In genomic region chr16:15334526-15334925, GRCm38 (mm10) we compare ENCODE assay signal across 24 mouse cellular contexts. TPM values are rescaled to one million over a fixed set of nuclear protein-coding genes. Genes with fewer than 3 reads are reported as not detected.
A peak's percentile ranks its signal among the peaks of the same experiment; 100 is the strongest.
DNase-seq lines count a peak whose midpoint lies in the region; ATAC-seq and TF ChIP-seq lines count a peak whose summit lies in the region.
"Had no signal": no experiment of that assay in that cellular context is flagged by ENCODE, and none has a peak within 500 bp of the region (broad histone marks: within the 10 kb centered on the region; RNA-seq: fewer than 3 reads in every experiment).

No protein-coding gene starts in this region.

- no peak for TF ChIP-seq CTCF in CH12.LX (conservative IDR thresholded peaks at IDR 0.05 in 1 of 2, IDR thresholded peaks at IDR 0.05 in 1 of 2; ENCODE audit: low read depth in 2 of 2, low read length in 2 of 2)

- DNase-seq in hindbrain, embryonic 14.5 days (ENCODE audit: low spot score): peak; percentile 8
- DNase-seq in CH12.LX (ENCODE audit: extremely low read depth): peak; percentile 18
- DNase-seq in testis, postnatal 10 days (ENCODE audit: low spot score): no peak
- DNase-seq: adrenal gland, adult 2 months; adrenal gland, adult 8-10 months; adrenal gland, postnatal 10 days; adrenal gland, postnatal 14 days; adrenal gland, postnatal 25 days; adrenal gland, postnatal 36 days; B cell, adult 2 months; cerebellum, adult 11 months; cerebellum, adult 11-12 months; cerebellum, adult 18-20 months; cerebellum, adult 2 months had no signal

- H3K9ac ChIP-seq in hindbrain, embryonic 14.5 days: no peak overlapping the region
- no peak overlapping the region for H3K9ac ChIP-seq in hindbrain, embryonic 13.5 days
- no peak overlapping the region for H3K9ac ChIP-seq in CH12.LX (ENCODE audit: insufficient read depth, low read depth)

- no peaks in the 10 kb centered on the region for H3K27me3 ChIP-seq in hindbrain, embryonic 14.5 days (ENCODE audit: control insufficient read depth, insufficient read depth, low read length)
- H3K27me3 ChIP-seq in hindbrain, embryonic 13.5 days: no peaks in the 10 kb centered on the region
- H3K27me3 ChIP-seq in CH12.LX (replicated peaks): no peaks in the 10 kb centered on the region
- H3K27me3 ChIP-seq: Patski had no signal

- H3K27ac ChIP-seq in hindbrain, embryonic 14.5 days: no peak overlapping the region
- no peak overlapping the region for H3K27ac ChIP-seq in hindbrain, embryonic 13.5 days
- no peak overlapping the region for H3K27ac ChIP-seq in CH12.LX (ENCODE audit: insufficient read depth, low read depth)

- no peak for ATAC-seq in hindbrain, embryonic 14.5 days (ENCODE audit: low FRiP score)
- no peak for ATAC-seq in hindbrain, embryonic 13.5 days (ENCODE audit: low FRiP score)
- ATAC-seq: activated CD4-positive, CD25-positive, alpha-beta regulatory T cell, adult 4 months; CD4-positive, CD25-positive, alpha-beta regulatory T cell, adult 4 months; Patski had no signal

- H3K9me3 ChIP-seq in hindbrain, embryonic 14.5 days (ENCODE audit: control insufficient read depth, low read length): no peaks in the 10 kb centered on the region
- no peaks in the 10 kb centered on the region for H3K9me3 ChIP-seq in hindbrain, embryonic 13.5 days
- H3K9me3 ChIP-seq in CH12.LX (replicated peaks; ENCODE audit: low read length): no peaks in the 10 kb centered on the region
- H3K9me3 ChIP-seq: G1E had no signal

- H3K79me2 ChIP-seq in CH12.LX (replicated peaks; ENCODE audit: control insufficient read depth, extremely low read depth, insufficient read depth, poor library complexity, severe bottlenecking): no peaks in the 10 kb centered on the region

- H3K36me3 ChIP-seq in hindbrain, embryonic 14.5 days (replicated peaks; ENCODE audit: control insufficient read depth, insufficient read depth): no peaks in the 10 kb centered on the region
- no peaks in the 10 kb centered on the region for H3K36me3 ChIP-seq in hindbrain, embryonic 13.5 days
- H3K36me3 ChIP-seq in CH12.LX (replicated peaks in 1 of 2; ENCODE audit: control insufficient read depth in 1 of 2, insufficient read depth in 1 of 2, low read length in 1 of 2): no peaks in the 10 kb centered on the region
- H3K36me3 ChIP-seq: G1E had no signal

- TF ChIP-seq EP300 in CH12.LX (IDR thresholded peaks at IDR 0.05; ENCODE audit: low read length): peak; percentile 93

- H3K4me1 ChIP-seq in hindbrain, embryonic 14.5 days (replicated peaks; ENCODE audit: control insufficient read depth, insufficient read depth, low read length): no peaks in the 10 kb centered on the region
- H3K4me1 ChIP-seq in hindbrain, embryonic 13.5 days (replicated peaks): no peaks in the 10 kb centered on the region
- peaks cover 0 to 8% of the 10 kb centered on the region in 2 experiments; a peak in 1 of 4 replicates for H3K4me1 ChIP-seq in CH12.LX (ENCODE audit: control insufficient read depth in 1 of 2, insufficient read depth in 2 of 2)

- dilution Hi-C loops in CH12.LX (cut with MboI; ENCODE audit: extremely low pct_ligation_motif_present, extremely low pct_unique_long_range_greater_than_20kb, low sequenced_read_pairs): no loop called here

- no peak overlapping the region for H3K4me3 ChIP-seq in hindbrain, embryonic 14.5 days (replicated peaks; ENCODE audit: low read length)
- no peak overlapping the region for H3K4me3 ChIP-seq in hindbrain, embryonic 13.5 days
- no peak overlapping the region for H3K4me3 ChIP-seq in CH12.LX (replicated peaks in 1 of 3; ENCODE audit: low read depth in 2 of 3, low read length in 2 of 3, poor library complexity in 1 of 3)

- H3K4me2 ChIP-seq in hindbrain, embryonic 14.5 days (replicated peaks): no peak overlapping the region
- no peak overlapping the region for H3K4me2 ChIP-seq in hindbrain, embryonic 13.5 days
- H3K4me2 ChIP-seq in CH12.LX (ENCODE audit: insufficient read depth, low read depth, poor library complexity, severe bottlenecking): no peak overlapping the region

- no peak for TF ChIP-seq RAD21 in CH12.LX (IDR thresholded peaks at IDR 0.05; ENCODE audit: low read depth, low read length)

- in situ Hi-C loops in CH12.LX (cut with MboI; ENCODE audit: low pct_ligation_motif_present, low pct_unique_long_range_greater_than_20kb, low sequenced_read_pairs): no loop called here

- no peak for TF ChIP-seq POLR2A in CH12.LX (IDR thresholded peaks at IDR 0.05; ENCODE audit: low read depth, low read length)

TF ChIP-seq in CH12.LX, 34 proteins besides CTCF, POLR2A, EP300 and RAD21:
- TF ChIP-seq CHD1 (IDR thresholded peaks at IDR 0.05; ENCODE audit: low read depth, low read length) (no peak), ETS1 (conservative IDR thresholded peaks at IDR 0.05; ENCODE audit: low read depth, low read length) (no peak), SMC3 (IDR thresholded peaks at IDR 0.05; ENCODE audit: low read depth, low read length) (no peak), MEF2A (IDR thresholded peaks at IDR 0.05; ENCODE audit: borderline replicate concordance, low read depth, low read length) (no peak), MXI1 (IDR thresholded peaks at IDR 0.05; ENCODE audit: low read depth, low read length) (no peak), JUN (IDR thresholded peaks at IDR 0.05; ENCODE audit: insufficient read depth, low read depth, low read length) (peak; percentile 72), JUND (conservative IDR thresholded peaks at IDR 0.05; ENCODE audit: low read depth, low read length) (peak; percentile 94), IRF4 (IDR thresholded peaks at IDR 0.05; ENCODE audit: low read depth, low read length) (peak; percentile 91), ZKSCAN1 (IDR thresholded peaks at IDR 0.05; ENCODE audit: borderline replicate concordance, low read depth, low read length) (no peak)

RNA-seq across cellular contexts. Expression of gene Gm21897, which starts 17.3 kb away (rescaled TPM):
- polyA plus RNA-seq in hindbrain, embryonic 14.5 days (2014; fragmentation: Nextera tagmentation; extraction: Ambion mirVana): not detected in 2 replicates
- not detected in 2 replicates for polyA plus RNA-seq in hindbrain, embryonic 13.5 days (2015; fragmentation: Nextera tagmentation; extraction: Ambion mirVana)
- total RNA-seq in CH12.LX (2012; rRNA removed) (not detected in 2 replicates), CH12.LX (2014; rRNA removed) (not detected in 2 replicates)
- polyA plus RNA-seq in CH12.LX (2012; ENCODE audit: insufficient read length, low read depth): not detected in 2 replicates
- total RNA-seq: adrenal gland, adult 18-20 months; adrenal gland, adult 2 months; adrenal gland, adult 8-10 months; adrenal gland, postnatal 10 days; adrenal gland, postnatal 14 days; adrenal gland, postnatal 25 days; adrenal gland, postnatal 36 days; adrenal gland, postnatal 4 days; G1E; MEL had no signal
- polyA plus RNA-seq: activated CD4-positive, CD25-positive, alpha-beta regulatory T cell, adult 4 months; adrenal gland, adult 2 months; brain, embryonic 14.5 days; C2C12; CD4-positive, CD25-positive, alpha-beta regulatory T cell, adult 4 months; cerebellum, adult 2 months; G1E; Patski had no signal
